In genomic region chr16:93883423-93884085, GRCm38 (mm10) we compare ENCODE assay signal across 8 mouse cellular contexts. TPM values are rescaled to one million over a fixed set of nuclear protein-coding genes. Genes with fewer than 3 reads are reported as not detected.
DNase-seq lines count a peak whose midpoint lies in the region; ATAC-seq and TF ChIP-seq lines count a peak whose summit lies in the region.

Chaf1b (plus strand) TSS chr16:93883901.

- H3K79me2 ChIP-seq in CH12.LX (replicated peaks; ENCODE audit: control insufficient read depth, extremely low read depth, insufficient read depth, poor library complexity, severe bottlenecking): no peaks in the 10 kb centered on the region; the same call in 1 of the 2 replicates

- peaks cover 10 to 33% of the 10 kb centered on the region in 2 experiments for H3K36me3 ChIP-seq in CH12.LX (replicated peaks in 1 of 2; ENCODE audit: control insufficient read depth in 1 of 2, insufficient read depth in 1 of 2, low read length in 1 of 2)
- H3K36me3 ChIP-seq in forebrain, embryonic 11.5 days (ENCODE audit: control insufficient read depth, insufficient read depth, low read length): no peaks in the 10 kb centered on the region; the same call in 1 of the 2 replicates
- peaks cover 8% of the 10 kb centered on the region for H3K36me3 ChIP-seq in heart, embryonic 16.5 days (ENCODE audit: control insufficient read depth, insufficient read depth)
- H3K36me3 ChIP-seq in liver, embryonic 15.5 days (replicated peaks): peaks cover 22% of the 10 kb centered on the region
- peaks cover 9% of the 10 kb centered on the region for H3K36me3 ChIP-seq in neural tube, embryonic 12.5 days

- under 1% methylated on average over 54 of the region's 54 CpGs for WGBS in forebrain, embryonic 11.5 days
- WGBS in heart, embryonic 16.5 days: under 1% methylated on average over 54 of the region's 54 CpGs
- WGBS in liver, embryonic 15.5 days (ENCODE audit: insufficient replicate concordance): under 1% methylated on average over 53 of the region's 54 CpGs
- under 1% methylated on average over 54 of the region's 54 CpGs for WGBS in neural tube, embryonic 12.5 days

- no peak for TF ChIP-seq EP300 in CH12.LX (IDR thresholded peaks at IDR 0.05; ENCODE audit: low read length)

- H3K27me3 ChIP-seq in CH12.LX (replicated peaks): no peaks in the 10 kb centered on the region
- no peaks in the 10 kb centered on the region for H3K27me3 ChIP-seq in forebrain, embryonic 11.5 days (ENCODE audit: control insufficient read depth, insufficient read depth, low read length)
- no peaks in the 10 kb centered on the region for H3K27me3 ChIP-seq in heart, embryonic 16.5 days (ENCODE audit: control insufficient read depth, insufficient read depth, low read length)
- H3K27me3 ChIP-seq in liver, embryonic 15.5 days: no peaks in the 10 kb centered on the region
- no peaks in the 10 kb centered on the region for H3K27me3 ChIP-seq in neural tube, embryonic 12.5 days (replicated peaks)

- peaks cover 0 to 35% of the 10 kb centered on the region in 2 experiments; a peak in 3 of 4 replicates for H3K4me1 ChIP-seq in CH12.LX (ENCODE audit: control insufficient read depth in 1 of 2, insufficient read depth in 2 of 2)
- peaks cover 9% of the 10 kb centered on the region; the same call in 1 of the 2 replicates for H3K4me1 ChIP-seq in forebrain, embryonic 11.5 days (replicated peaks; ENCODE audit: control insufficient read depth, insufficient read depth, low read length)
- peaks cover 8% of the 10 kb centered on the region; the same call in 1 of the 2 replicates for H3K4me1 ChIP-seq in heart, embryonic 16.5 days (ENCODE audit: control insufficient read depth, insufficient read depth, low read length)
- H3K4me1 ChIP-seq in liver, embryonic 15.5 days (replicated peaks): peaks cover 26% of the 10 kb centered on the region
- H3K4me1 ChIP-seq in neural tube, embryonic 12.5 days: peaks cover 12% of the 10 kb centered on the region

- H3K4me3 ChIP-seq in CH12.LX (replicated peaks in 1 of 3; ENCODE audit: low read depth in 2 of 3, low read length in 2 of 3, poor library complexity in 1 of 3): peak within 1 kb of the TSS; percentile 81 to 89 (median 83)
- peak within 1 kb of the TSS; percentile 79 for H3K4me3 ChIP-seq in forebrain, embryonic 11.5 days (ENCODE audit: low read depth, low read length)
- peak within 1 kb of the TSS; percentile 90 for H3K4me3 ChIP-seq in heart, embryonic 16.5 days (ENCODE audit: low read length)
- H3K4me3 ChIP-seq in liver, embryonic 15.5 days (replicated peaks): peak within 1 kb of the TSS; percentile 93
- H3K4me3 ChIP-seq in neural tube, embryonic 12.5 days: peak within 1 kb of the TSS; percentile 73

- peak; percentile 83 for TF ChIP-seq POLR2A in CH12.LX (IDR thresholded peaks at IDR 0.05; ENCODE audit: low read depth, low read length)

- no peak within 1 kb of the TSS for H3K27ac ChIP-seq in CH12.LX (ENCODE audit: insufficient read depth, low read depth)
- H3K27ac ChIP-seq in forebrain, embryonic 11.5 days (ENCODE audit: low read depth, low read length): peak within 1 kb of the TSS; percentile 15; the same call in 1 of the 2 replicates
- H3K27ac ChIP-seq in heart, embryonic 16.5 days (ENCODE audit: low read length): no peak within 1 kb of the TSS
- H3K27ac ChIP-seq in liver, embryonic 15.5 days (replicated peaks): peak within 1 kb of the TSS; percentile 64
- no peak within 1 kb of the TSS for H3K27ac ChIP-seq in neural tube, embryonic 12.5 days

- H3K4me2 ChIP-seq in CH12.LX (ENCODE audit: insufficient read depth, low read depth, poor library complexity, severe bottlenecking): peak within 1 kb of the TSS; percentile 83
- peak within 1 kb of the TSS; percentile 84 for H3K4me2 ChIP-seq in forebrain, embryonic 11.5 days (ENCODE audit: low read depth, low read length, severe bottlenecking)
- peak within 1 kb of the TSS; percentile 96 for H3K4me2 ChIP-seq in heart, embryonic 16.5 days (ENCODE audit: low read depth, low read length)
- peak within 1 kb of the TSS; percentile 96 for H3K4me2 ChIP-seq in liver, embryonic 15.5 days
- H3K4me2 ChIP-seq in neural tube, embryonic 12.5 days (replicated peaks): peak within 1 kb of the TSS; percentile 96

- in situ Hi-C loops in CH12.LX (cut with MboI; ENCODE audit: low pct_ligation_motif_present, low pct_unique_long_range_greater_than_20kb, low sequenced_read_pairs): loop anchor here (10.0 kb wide), 1 partner anchor 199 kb away; the partner anchor contains the start of gene Cbr3

- peak; percentile 93 for ATAC-seq in forebrain, embryonic 11.5 days (replicated peaks; ENCODE audit: low FRiP score)
- ATAC-seq in heart, embryonic 16.5 days (replicated peaks; ENCODE audit: extremely low read depth, insufficient read depth, low FRiP score): peak; percentile 96
- peak; percentile 88 for ATAC-seq in liver, embryonic 15.5 days (ENCODE audit: insufficient read depth)
- ATAC-seq in neural tube, embryonic 12.5 days (ENCODE audit: low FRiP score, low read depth): peak; percentile 94

- dilution Hi-C loops in CH12.LX (cut with MboI; ENCODE audit: extremely low pct_ligation_motif_present, extremely low pct_unique_long_range_greater_than_20kb, low sequenced_read_pairs): no loop called here

- H3K9ac ChIP-seq in CH12.LX (ENCODE audit: insufficient read depth, low read depth): peak within 1 kb of the TSS; percentile 55
- H3K9ac ChIP-seq in forebrain, embryonic 11.5 days (ENCODE audit: low read length): peak within 1 kb of the TSS; percentile 77
- H3K9ac ChIP-seq in heart, embryonic 16.5 days (ENCODE audit: low read length): peak within 1 kb of the TSS; percentile 84
- peak within 1 kb of the TSS; percentile 75 for H3K9ac ChIP-seq in liver, embryonic 15.5 days
- H3K9ac ChIP-seq in neural tube, embryonic 12.5 days: peak within 1 kb of the TSS; percentile 67

- TF ChIP-seq RAD21 in CH12.LX (IDR thresholded peaks at IDR 0.05; ENCODE audit: low read depth, low read length): peak; percentile 28

- peak in 1 of 2 experiments; percentile 30; a peak in 2 of 4 replicates for TF ChIP-seq CTCF in CH12.LX (conservative IDR thresholded peaks at IDR 0.05 in 1 of 2, IDR thresholded peaks at IDR 0.05 in 1 of 2; ENCODE audit: low read depth in 2 of 2, low read length in 2 of 2)

- H3K9me3 ChIP-seq in CH12.LX (replicated peaks; ENCODE audit: low read length): no peaks in the 10 kb centered on the region
- no peaks in the 10 kb centered on the region for H3K9me3 ChIP-seq in forebrain, embryonic 11.5 days (ENCODE audit: control insufficient read depth, low read length)
- no peaks in the 10 kb centered on the region for H3K9me3 ChIP-seq in heart, embryonic 16.5 days (replicated peaks; ENCODE audit: control insufficient read depth, low read length)
- H3K9me3 ChIP-seq in liver, embryonic 15.5 days (replicated peaks): no peaks in the 10 kb centered on the region
- H3K9me3 ChIP-seq in neural tube, embryonic 12.5 days: no peaks in the 10 kb centered on the region

- DNase-seq in CH12.LX (ENCODE audit: extremely low read depth): peak; percentile 99
- DNase-seq in c-Kit-positive CD71-positive TER-119-negative erythroid progenitor cells, embryonic 14.5 days (ENCODE audit: low read depth): peak; percentile 97
- peak; percentile 99 for DNase-seq in forebrain, embryonic 11.5 days (ENCODE audit: low spot score)
- peak; percentile 97 to 98 for DNase-seq in kidney, postnatal 36 days
- peak; percentile 87 for DNase-seq in telencephalon, adult 2 months (ENCODE audit: low read depth, low spot score)

TF ChIP-seq in CH12.LX, 34 proteins besides CTCF, POLR2A, EP300 and RAD21 (continues in another document):
- TF ChIP-seq JUND (conservative IDR thresholded peaks at IDR 0.05; ENCODE audit: low read depth, low read length) (no peak), USF2 (conservative IDR thresholded peaks at IDR 0.05; ENCODE audit: low read depth, low read length) (no peak; the same call in 1 of the 2 replicates), NRF1 (IDR thresholded peaks at IDR 0.05; ENCODE audit: low read depth, low read length) (peak; percentile 47; the same call in 1 of the 2 replicates), ZNF384 (IDR thresholded peaks at IDR 0.05; ENCODE audit: low read depth, low read length) (no peak), CHD1 (IDR thresholded peaks at IDR 0.05; ENCODE audit: low read depth, low read length) (no peak), MAX (IDR thresholded peaks at IDR 0.05; ENCODE audit: low read length) (peak; percentile 70), IRF4 (IDR thresholded peaks at IDR 0.05; ENCODE audit: low read depth, low read length) (no peak), E2F4 (IDR thresholded peaks at IDR 0.05; ENCODE audit: insufficient replicate concordance, low read depth, low read length) (peak; percentile 73; the same call in 1 of the 2 replicates), PAX5 (IDR thresholded peaks at IDR 0.05; ENCODE audit: low read length) (no peak), BHLHE40 (IDR thresholded peaks at IDR 0.05; ENCODE audit: low read depth, low read length) (peak; percentile 52; the same call in 1 of the 2 replicates), ZC3H11A (IDR thresholded peaks at IDR 0.05; ENCODE audit: low read depth, low read length) (no peak), TCF12 (IDR thresholded peaks at IDR 0.05; ENCODE audit: low read depth, low read length) (peak; percentile 69; the same call in 1 of the 2 replicates), MYC (IDR thresholded peaks at IDR 0.05; ENCODE audit: low read depth, low read length) (peak; percentile 14; the same call in 1 of the 2 replicates), SIN3A (IDR thresholded peaks at IDR 0.05; ENCODE audit: low read length) (peak; percentile 89), KAT2A (IDR thresholded peaks at IDR 0.05; ENCODE audit: insufficient replicate concordance, low read length) (no peak), GABPA (IDR thresholded peaks at IDR 0.05; ENCODE audit: insufficient replicate concordance, low read depth, low read length) (no peak), POLR2AphosphoS2 (IDR thresholded peaks at IDR 0.05; ENCODE audit: low read depth, low read length) (no peak), CHD2 (IDR thresholded peaks at IDR 0.05; ENCODE audit: low read length) (no peak), UBTF (IDR thresholded peaks at IDR 0.05; ENCODE audit: low read depth, low read length) (peak; percentile 76; the same call in 1 of the 2 replicates), TBP (conservative IDR thresholded peaks at IDR 0.05; ENCODE audit: low read depth, low read length) (no peak), MEF2A (IDR thresholded peaks at IDR 0.05; ENCODE audit: borderline replicate concordance, low read depth, low read length) (0 out of 2 replicates have a peak, but pooled peaks have one; percentile 8)

RNA-seq across cellular contexts. Expression of gene Chaf1b, which starts in this region (rescaled TPM):
- total RNA-seq in CH12.LX (2012; rRNA removed) (46.7 and 58.6 TPM in 2 replicates), CH12.LX (2014; rRNA removed) (74.8 and 76.2 TPM in 2 replicates)
- polyA plus RNA-seq in CH12.LX (2012; ENCODE audit: insufficient read length, low read depth): 82.0 and 84.0 TPM in 2 replicates
- polyA plus RNA-seq in forebrain, embryonic 11.5 days (2014; fragmentation: Nextera tagmentation; extraction: Ambion mirVana): 119 and 120 TPM in 2 replicates
- polyA plus RNA-seq in heart, embryonic 16.5 days (2015; fragmentation: Nextera tagmentation; extraction: Ambion mirVana): 36.6 and 40.8 TPM in 2 replicates
- 40.1 and 40.3 TPM in 2 replicates for polyA plus RNA-seq in liver, embryonic 15.5 days (2015; fragmentation: Nextera tagmentation; extraction: Ambion mirVana)
- 49.5 and 49.7 TPM in 2 replicates for polyA plus RNA-seq in neural tube, embryonic 12.5 days (2016; fragmentation: Nextera tagmentation; extraction: Ambion mirVana)

Comparison
In these comparisons a context has a peak if more than half of its experiments do, and no peak if none do; other contexts are left out.
1. H3K27ac ChIP-seq: peak in forebrain, embryonic 11.5 days (single experiment) and liver, embryonic 15.5 days (single experiment); none in CH12.LX (single experiment), heart, embryonic 16.5 days (single experiment) and neural tube, embryonic 12.5 days (single experiment).
2. Peak in every context shown above with its lines, with median percentiles within 50 percentile points of each other: DNase-seq, H3K4me2 ChIP-seq, H3K4me3 ChIP-seq, H3K9ac ChIP-seq and ATAC-seq.